28 mouse cellular contexts compared by ENCODE assay signal in the genomic region with DNA sequence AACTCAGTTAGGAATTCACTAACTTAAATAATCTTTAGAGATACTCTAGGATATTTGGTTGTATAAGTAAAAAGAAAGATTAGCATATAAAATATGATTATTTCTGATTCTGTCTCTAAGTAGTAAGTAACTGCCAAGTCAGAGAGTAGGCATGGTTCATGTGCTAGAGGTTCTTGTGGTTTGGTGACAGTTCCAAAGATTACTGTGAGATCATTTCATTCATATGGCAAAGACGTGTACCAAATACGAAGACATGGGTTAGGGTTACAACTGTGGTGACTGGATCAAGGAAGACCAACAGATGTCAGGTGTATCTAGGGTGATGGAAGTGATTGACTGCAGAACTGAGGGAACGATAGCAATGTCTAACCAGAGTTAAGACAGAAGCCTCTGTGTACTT.
"Had no signal": no experiment of that assay in that cellular context is flagged by ENCODE, and none has a peak within 500 bp of the region (broad histone marks: within the 10 kb centered on the region; RNA-seq: fewer than 3 reads in every experiment).

No protein-coding gene starts in this region.

- H3K9ac ChIP-seq: embryonic facial prominence, embryonic 12.5 days; embryonic facial prominence, embryonic 13.5 days; embryonic facial prominence, embryonic 15.5 days; forebrain, embryonic 12.5 days; forebrain, embryonic 13.5 days; forebrain, embryonic 15.5 days; forebrain, postnatal 0 days had no signal

- H3K27ac ChIP-seq: embryonic facial prominence, embryonic 10.5 days; embryonic facial prominence, embryonic 12.5 days; embryonic facial prominence, embryonic 13.5 days; embryonic facial prominence, embryonic 15.5 days; forebrain, embryonic 10.5 days; forebrain, embryonic 12.5 days; forebrain, embryonic 13.5 days; forebrain, embryonic 15.5 days; gastrocnemius, adult 2 months; heart, adult 2 months had no signal

- H3K4me1 ChIP-seq: embryonic facial prominence, embryonic 10.5 days; embryonic facial prominence, embryonic 12.5 days; embryonic facial prominence, embryonic 13.5 days; embryonic facial prominence, embryonic 15.5 days; forebrain, embryonic 10.5 days; forebrain, embryonic 12.5 days; forebrain, embryonic 13.5 days; forebrain, embryonic 15.5 days had no signal

- H3K27me3 ChIP-seq: embryonic facial prominence, embryonic 12.5 days; embryonic facial prominence, embryonic 13.5 days; embryonic facial prominence, embryonic 15.5 days; forebrain, embryonic 12.5 days; forebrain, embryonic 13.5 days; forebrain, embryonic 15.5 days had no signal

- ATAC-seq: forebrain, embryonic 13.5 days; forebrain, embryonic 14.5 days; forebrain, embryonic 15.5 days; forebrain, embryonic 16.5 days; forebrain, postnatal 0 days had no signal

- H3K36me3 ChIP-seq: embryonic facial prominence, embryonic 15.5 days had no signal

- H3K9me3 ChIP-seq: embryonic facial prominence, embryonic 10.5 days; embryonic facial prominence, embryonic 12.5 days; embryonic facial prominence, embryonic 13.5 days; embryonic facial prominence, embryonic 15.5 days; forebrain, embryonic 10.5 days; forebrain, embryonic 12.5 days; forebrain, embryonic 13.5 days; forebrain, embryonic 15.5 days had no signal

- DNase-seq: cerebellum, adult 8-10 months; cerebellum, adult 9-10 months; cerebellum, adult 9-11 months; cerebellum, postnatal 10 days; cerebellum, postnatal 14 days; cerebellum, postnatal 25 days; cerebellum, postnatal 36 days; embryo, embryonic 11 days; forebrain, postnatal 0 days; gastrocnemius, adult 2 months; gastrocnemius, postnatal 10 days; gastrocnemius, postnatal 14 days; gastrocnemius, postnatal 25 days; gastrocnemius, postnatal 36 days; heart, adult 11 months; heart, adult 18-20 months; heart, adult 2 months had no signal

- H3K4me3 ChIP-seq: embryonic facial prominence, embryonic 10.5 days; embryonic facial prominence, embryonic 12.5 days; embryonic facial prominence, embryonic 13.5 days; embryonic facial prominence, embryonic 15.5 days; erythroblast, embryonic 14.5 days; forebrain, embryonic 10.5 days; forebrain, embryonic 12.5 days; forebrain, embryonic 13.5 days; forebrain, embryonic 15.5 days; gastrocnemius, adult 2 months; heart, adult 2 months had no signal
